Mouse (Mus musculus): ENCODE results near the gene Clasp1. TPM values are rescaled to one million over a fixed set of nuclear protein-coding genes. Genes with fewer than 3 reads are reported as not detected.

Gene Clasp1
- total RNA-seq, 2 experiments from 2014 or later: 57.6 to 101 TPM

DNA sequence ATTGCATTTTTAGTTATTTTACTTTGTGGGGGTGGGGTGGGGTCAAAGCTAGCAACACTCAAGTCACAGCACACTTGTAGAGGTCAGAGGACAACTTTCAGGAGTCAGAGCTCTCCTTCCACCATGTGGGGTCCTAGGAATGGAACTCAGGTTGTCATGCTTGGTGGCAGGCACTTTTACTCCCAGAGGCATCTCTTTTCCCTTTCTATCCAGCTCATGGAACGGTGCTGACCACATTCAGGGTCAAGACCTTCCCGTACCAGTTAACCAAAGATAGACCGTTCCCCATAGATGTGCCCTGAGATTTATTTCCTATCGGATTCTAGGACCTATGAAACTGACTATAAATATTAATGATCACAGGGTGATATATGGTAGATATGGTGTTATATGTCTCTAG lies 13.1 kb downstream of the Clasp1 start:
- ATAC-seq (replicated peaks; ENCODE audit: low FRiP score, low TSS enrichment, poor library complexity, severe bottlenecking): no peak

DNA sequence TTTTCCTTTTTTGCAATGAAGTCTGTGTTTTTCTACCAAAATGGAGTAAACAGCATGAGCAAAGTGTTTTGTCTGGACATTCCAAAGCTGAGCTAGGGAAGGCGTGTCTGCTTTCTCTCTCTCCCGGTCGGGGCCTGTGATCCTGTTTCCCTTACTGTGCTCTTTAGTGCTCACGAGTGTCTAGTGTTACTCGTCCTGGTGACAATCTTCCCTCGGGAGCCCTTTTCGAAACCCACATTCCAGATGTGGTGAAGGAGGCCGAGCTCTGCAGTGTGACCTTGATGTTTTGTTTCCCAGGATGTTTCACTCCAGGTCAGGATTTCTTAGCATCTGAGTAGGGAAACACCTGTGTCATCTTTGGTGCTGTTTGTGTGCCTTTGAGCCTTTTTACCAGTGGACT lies 13.7 kb downstream of the Clasp1 start:
- no peak for ATAC-seq (replicated peaks; ENCODE audit: low FRiP score, low TSS enrichment, poor library complexity, severe bottlenecking)

DNA sequence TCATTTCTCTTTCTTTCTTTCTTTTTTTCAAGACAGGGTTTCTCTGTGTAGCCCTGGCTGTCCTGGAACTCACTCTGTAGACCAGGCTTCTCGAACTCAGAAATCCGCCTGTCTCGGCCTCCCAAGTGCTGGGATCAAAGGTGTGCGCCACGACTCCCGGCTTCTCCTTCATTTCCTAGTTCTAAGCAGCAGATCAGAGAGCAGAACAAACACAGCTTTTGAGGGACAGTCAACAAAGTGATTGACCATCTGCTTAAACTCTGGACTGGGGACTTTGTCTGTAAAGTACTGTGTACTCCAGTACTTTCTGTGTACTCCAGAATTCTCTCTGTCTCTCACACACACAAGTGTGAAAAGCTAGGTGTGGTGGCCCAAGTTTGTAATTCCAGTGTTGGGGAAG lies 14.1 kb downstream of the Clasp1 start:
- no peak for ATAC-seq (replicated peaks; ENCODE audit: low FRiP score, low TSS enrichment, poor library complexity, severe bottlenecking)

DNA sequence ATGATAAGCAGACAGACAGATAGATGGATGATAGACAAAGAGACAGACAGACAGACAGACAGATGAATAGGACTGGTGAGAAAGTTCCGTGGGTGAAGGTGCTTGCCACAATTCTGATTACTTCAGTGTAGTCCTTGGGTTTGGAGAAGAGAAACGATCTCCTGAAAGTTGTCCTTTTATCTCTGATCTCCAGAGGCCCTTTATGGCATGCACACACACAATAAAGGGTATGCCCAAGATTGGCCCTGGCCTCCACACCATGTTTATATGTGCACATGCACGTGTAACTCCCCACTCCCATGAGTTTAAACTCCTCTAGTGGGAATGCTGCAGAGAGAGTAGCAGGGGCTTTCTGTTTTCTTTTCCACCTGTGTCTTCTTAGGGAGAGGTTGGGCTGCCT lies 14.6 kb downstream of the Clasp1 start:
- ATAC-seq (replicated peaks; ENCODE audit: low FRiP score, low TSS enrichment, poor library complexity, severe bottlenecking): peak; percentile 38; the same call in 1 of the 2 replicates

DNA sequence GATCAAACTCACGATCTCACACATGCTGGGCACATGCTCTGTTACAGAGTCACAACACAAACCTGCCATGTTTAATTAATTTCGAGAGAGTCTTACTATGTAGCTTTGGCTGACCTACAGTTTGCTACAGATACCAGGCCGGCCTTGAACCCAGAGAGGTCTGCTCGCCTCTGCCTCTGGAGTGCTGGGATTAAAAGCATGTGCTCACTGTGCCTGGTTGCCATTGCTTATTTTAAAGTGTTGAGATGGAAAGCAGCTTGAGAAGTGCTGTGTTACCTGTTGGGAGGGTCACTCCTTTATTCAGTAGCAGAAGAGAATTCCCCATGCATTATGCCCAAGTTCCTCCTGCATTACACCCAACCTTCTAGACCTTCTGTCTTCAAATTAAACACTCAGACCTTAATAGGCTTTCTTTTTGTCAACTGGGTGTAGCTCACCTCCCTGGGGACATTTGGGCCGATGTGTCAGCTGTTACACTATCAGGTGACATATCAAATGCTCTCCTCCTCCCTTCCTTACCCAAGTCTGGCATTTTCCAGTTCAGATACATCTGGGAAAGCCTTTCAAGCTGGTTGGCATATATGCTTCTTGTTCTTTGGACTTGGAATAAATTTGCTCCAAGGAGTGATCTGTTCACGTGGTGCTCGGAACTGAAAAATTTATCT lies 18.9 kb downstream of the Clasp1 start:
- ATAC-seq (replicated peaks; ENCODE audit: low FRiP score, low TSS enrichment, poor library complexity, severe bottlenecking): no peak

DNA sequence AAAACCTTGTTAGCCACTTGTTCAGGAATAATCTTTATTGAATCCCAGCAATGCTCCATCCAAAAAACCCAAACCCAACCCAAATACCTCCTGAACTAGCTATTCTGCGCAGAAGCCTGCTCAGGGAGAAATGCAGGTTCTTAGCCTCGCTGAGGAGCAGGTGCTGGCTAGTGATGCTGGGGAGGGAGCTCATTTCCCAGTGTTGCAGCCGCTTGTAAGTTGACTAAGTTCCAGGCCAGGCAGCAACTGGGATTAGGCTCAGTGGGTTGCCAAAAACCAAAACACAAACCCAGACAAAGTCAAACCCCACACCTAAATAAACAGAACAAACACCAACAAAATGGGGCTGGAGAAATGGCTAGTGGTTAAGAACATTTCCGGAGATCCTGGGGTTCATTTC lies 20.4 kb downstream of the Clasp1 start:
- ATAC-seq (replicated peaks; ENCODE audit: low FRiP score, low TSS enrichment, poor library complexity, severe bottlenecking): no peak

DNA sequence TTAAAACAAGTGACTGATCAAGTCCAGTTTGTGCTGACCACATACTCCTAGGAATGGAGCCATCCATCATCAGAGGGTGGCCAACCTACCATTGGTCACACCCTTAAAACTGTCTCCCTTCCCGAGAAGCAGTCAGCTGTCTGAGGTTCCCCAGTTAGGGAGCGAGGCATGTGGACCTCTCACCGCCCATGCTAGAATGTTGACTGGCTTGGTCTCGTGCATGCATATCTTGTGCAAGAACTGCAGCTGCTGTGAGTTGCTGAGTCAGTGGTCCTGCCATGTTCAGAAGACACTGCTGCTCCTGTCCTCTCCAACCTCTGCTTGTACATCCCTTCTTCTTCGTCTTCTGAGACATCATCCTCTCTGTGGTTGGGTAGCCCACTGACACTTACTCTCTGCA lies 22.0 kb downstream of the Clasp1 start:
- no peak for ATAC-seq (replicated peaks; ENCODE audit: low FRiP score, low TSS enrichment, poor library complexity, severe bottlenecking)

DNA sequence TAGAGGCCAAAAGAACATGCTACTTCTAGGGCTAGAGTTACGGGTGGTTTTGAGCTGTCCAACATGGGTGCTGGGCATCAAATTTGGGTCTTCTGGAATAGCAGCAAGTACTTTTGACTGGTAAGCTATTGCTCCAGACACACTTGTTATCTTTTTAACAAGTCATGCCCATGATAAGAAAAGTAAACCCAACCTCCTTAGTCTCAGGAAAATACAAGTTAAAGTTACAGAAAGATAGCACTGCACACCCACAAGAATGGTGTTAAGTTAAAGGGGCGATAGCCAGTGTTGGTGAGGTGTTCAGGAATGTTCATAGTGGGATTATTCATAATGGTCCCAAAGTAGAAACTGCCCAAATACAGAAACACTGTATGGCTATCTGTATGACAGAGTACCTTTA lies 24.3 kb downstream of the Clasp1 start:
- peak; percentile 55 for ATAC-seq (replicated peaks; ENCODE audit: low FRiP score, low TSS enrichment, poor library complexity, severe bottlenecking)

DNA sequence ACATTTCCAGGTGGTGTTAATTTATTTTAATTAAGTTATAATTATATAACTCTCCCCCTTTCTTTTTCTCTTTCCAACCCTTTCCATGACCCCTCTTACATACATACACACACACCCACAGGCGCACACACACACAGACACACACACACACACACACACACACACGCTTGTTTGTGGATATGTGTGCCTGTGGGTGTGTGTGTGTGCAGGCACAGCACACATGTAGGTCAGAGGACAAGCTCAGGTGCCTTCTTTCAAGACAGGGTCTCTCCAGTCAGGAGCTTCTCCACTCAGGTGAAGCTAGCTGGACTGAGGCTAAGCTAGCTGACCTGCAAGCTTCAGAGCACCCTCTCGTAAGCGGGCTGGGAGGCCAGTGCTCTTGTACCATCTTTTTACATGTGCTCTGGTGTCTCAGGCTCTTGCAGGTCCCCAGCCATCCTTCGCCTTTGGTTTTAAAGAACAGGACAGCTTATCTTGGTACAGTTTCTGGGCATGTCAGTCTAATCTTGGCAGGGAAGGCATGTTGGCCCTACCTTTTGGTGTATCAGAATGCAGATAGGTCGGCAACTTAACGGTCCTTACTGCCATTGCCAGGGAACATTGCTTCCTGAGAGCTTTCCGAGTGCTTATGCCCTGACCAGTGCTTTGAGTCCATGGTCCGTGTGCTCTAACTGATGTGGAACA lies 28.3 kb downstream of the Clasp1 start:
- peak; percentile 83 for ATAC-seq (replicated peaks; ENCODE audit: low FRiP score, low TSS enrichment, poor library complexity, severe bottlenecking)

DNA sequence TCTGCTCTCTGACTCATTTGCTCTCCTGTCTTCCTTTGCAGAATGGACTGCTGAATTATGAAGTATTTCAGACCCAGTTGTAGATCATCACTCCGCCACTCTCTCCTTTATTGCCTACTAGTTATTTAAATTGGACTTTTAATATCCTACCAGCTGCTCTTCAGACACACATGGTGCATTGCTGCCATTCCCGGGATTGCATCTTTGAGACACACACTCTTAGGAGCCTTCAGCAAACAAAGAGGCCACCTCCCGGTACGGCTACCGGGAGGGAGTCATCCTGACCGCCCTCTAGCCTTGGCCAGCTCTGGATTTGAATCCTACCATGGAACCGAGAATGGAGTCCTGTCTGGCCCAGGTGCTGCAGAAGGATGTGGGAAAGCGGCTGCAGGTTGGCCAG lies 30.5 kb downstream of the Clasp1 start:
- ATAC-seq (replicated peaks; ENCODE audit: low FRiP score, low TSS enrichment, poor library complexity, severe bottlenecking): no peak

DNA sequence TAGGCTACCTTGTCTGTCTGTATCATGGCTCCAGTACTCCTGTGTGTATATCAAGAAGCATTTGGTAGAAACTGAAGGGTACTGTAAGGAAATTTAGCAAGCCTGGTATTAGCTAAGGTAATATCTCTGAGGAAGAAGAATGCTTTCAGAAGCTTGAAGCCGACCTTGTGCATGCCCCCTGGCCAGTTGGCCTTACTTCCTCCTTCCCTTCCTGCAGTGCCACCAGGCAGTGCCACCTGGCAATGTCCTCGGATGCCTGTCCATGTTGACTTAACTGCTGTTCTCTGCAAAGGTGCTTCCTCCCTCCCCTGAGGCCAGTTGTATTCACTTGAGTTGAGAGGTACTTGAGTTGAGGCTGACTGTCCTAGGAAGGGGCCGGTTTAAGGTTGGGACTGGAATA lies 32.3 kb downstream of the Clasp1 start:
- ATAC-seq (replicated peaks; ENCODE audit: low FRiP score, low TSS enrichment, poor library complexity, severe bottlenecking): no peak

DNA sequence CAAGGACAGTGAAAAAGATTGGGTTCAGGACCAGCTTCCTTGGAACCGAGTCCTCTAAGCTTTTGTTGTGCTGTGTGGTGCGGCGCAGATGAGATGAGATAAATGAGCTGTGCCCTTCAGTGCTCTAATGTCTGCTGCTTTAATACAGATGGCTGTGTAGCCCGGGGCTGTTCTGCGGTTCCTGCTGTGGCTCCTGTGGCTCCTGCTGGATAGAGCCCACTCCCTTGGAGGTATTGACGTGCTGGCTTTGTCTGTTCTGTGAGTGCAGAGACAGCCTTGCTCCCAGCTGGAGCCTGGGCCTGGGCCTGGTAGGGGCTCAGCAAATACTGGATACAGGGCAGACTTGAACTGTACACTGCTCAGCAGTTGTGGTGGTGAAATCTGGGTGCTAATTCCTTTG lies 34.0 kb downstream of the Clasp1 start:
- ATAC-seq (replicated peaks; ENCODE audit: low FRiP score, low TSS enrichment, poor library complexity, severe bottlenecking): peak; percentile 36

DNA sequence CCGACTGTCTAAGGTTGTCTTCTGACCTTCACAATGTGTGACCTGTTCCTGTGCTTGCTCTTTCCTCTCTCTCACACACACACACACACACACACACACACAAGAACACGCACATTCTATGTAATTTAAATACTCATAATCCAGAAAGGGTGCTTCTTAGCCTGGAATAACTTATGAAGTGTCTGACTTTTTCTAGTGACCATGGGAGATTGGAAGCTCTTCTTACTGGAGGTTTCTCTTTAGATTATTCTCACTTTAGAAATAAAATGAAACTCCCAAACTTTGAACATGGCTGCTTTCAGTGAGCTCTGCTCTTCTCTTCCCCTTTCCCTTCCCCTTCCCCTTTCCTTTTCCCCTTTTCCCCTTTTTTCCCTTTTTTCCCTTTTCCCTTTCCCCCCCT lies 37.1 kb downstream of the Clasp1 start:
- no peak for ATAC-seq (replicated peaks; ENCODE audit: low FRiP score, low TSS enrichment, poor library complexity, severe bottlenecking)

DNA sequence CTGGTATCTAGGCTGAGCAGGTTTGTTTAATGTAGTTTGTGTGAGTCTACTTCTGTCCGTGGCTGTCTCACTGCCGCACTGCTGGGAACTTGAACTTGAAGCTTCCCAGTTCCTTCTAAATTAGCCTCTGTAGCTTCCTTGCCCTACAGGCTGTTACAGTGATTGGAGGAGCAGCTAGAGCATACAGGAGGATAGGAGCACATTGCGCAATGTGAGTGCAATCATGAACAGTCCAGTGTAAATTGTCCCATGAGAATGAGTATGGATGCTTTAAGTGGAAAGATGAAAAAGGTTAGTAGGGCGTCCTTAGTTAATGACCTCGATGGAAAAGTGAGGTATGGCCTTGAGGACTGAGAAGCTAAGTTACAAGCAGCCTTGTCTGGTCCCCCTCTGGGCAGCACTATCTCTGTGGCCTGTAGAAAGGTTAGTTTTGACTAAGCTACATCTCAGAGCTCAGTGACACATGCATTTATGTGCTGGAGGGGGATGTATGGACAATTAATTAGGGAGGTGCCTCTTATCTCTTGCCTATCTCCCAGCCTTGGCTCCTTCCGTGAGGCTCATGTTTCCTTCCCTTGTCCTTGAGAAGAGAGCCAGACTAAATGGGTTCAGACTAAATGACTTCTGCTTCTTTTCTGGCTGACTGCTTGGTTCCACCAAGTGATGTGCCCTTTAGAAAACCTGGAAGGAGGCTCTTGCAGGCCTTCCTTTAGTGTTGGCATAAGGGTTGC lies 39.7 kb downstream of the Clasp1 start:
- peak; percentile 22; the same call in 1 of the 2 replicates for ATAC-seq (replicated peaks; ENCODE audit: low FRiP score, low TSS enrichment, poor library complexity, severe bottlenecking)

DNA sequence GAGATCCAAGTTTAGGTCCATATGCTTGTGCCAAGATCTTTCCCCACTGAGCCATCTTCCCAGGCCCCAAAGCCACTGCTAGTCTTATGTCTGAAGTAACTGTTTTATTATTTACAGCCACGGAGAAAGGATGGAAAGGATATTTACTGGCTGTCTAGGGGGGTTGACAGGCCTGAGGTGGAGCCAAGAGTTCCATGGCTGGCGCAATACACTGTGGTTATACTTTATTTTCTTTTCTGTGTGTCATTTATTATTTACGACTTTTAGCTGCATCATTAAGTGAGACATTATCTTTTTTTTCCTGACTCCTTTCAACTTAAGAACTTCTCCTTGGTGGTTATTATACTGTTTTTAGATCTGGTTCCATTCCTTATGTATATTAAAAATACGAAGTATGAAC lies 42.7 kb downstream of the Clasp1 start:
- ATAC-seq (replicated peaks; ENCODE audit: low FRiP score, low TSS enrichment, poor library complexity, severe bottlenecking): no peak

DNA sequence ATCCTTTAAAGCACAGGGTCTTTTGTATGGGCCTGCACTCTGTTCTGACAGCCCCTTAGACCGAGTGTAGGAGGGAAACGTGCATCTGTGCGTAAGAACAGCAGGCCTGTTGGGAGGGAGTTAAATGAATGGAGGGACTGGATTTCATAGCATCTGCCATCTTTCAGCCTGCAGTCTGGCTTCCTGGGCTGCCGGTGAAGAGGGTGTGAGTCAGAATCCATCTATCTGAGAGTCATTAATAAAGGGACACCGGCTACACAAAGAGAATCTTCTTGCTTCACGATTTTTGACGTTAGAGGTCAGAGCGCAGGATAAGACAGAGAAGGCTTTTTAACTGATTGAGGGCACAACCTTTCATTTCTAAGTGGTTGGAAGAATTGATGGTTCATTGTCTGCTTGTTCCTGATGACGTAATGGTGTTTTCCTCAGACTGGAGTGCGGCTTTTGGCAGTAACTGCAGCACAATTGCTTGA lies 46.2 kb downstream of the Clasp1 start:
- ATAC-seq (replicated peaks; ENCODE audit: low FRiP score, low TSS enrichment, poor library complexity, severe bottlenecking): no peak

DNA sequence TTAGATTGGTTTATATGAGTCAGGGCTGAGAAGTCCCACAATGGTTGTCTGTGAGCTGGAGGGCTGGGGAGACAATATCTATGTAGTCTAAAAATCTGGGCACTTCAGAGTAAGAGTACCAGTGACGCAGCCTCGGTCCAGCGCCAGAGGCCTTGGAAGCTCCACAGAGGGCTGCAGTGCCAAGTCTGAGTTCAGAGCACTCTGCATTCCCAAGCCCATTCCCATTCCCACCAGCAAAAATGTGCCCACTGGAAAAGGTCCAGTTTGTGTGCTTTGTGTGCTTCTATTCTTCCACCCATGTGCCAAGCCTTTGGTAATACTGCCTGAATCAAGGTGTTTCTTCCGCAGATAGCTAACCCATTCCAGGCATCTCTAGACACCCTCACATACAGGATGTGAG lies 49.0 kb downstream of the Clasp1 start:
- ATAC-seq (replicated peaks; ENCODE audit: low FRiP score, low TSS enrichment, poor library complexity, severe bottlenecking): no peak

DNA sequence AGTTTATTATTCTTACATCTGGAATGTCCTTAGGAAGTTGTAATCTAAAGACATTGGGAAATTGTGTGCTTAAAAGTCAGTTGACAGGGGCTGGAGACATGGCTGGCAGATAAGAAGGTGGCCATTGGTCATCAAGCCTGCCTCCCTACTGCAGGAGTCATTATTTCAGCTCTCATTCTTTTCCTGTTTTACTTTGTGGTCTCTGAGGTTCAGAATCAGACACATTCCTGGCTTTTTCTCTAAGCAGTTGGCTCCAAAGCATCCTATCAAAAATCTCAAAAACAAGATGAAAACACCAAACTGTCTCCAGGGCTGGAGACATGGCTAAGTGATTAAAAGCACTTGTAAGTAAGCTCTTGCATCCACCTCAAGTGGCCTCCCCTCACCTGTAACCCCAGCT lies 49.5 kb downstream of the Clasp1 start:
- no peak for ATAC-seq (replicated peaks; ENCODE audit: low FRiP score, low TSS enrichment, poor library complexity, severe bottlenecking)

DNA sequence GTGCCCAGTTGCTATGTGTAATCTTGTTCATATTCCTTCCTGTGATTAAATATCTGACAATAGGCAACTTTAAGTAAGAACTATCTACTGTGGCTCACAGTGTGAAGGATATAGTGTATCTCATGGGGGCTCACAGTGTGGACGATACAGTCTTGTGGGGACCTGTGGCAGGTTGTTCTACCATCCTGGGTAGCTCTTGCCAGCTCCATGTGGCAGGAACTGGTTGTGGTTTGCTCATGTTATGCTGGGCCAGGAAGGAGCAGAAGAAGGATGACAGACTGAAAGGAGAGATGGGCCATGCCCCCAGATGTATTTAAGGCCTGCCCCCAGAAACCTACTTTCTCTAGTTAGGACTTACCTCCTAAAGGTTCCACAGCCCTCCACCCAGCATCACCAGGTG lies 51.7 kb downstream of the Clasp1 start:
- no peak for ATAC-seq (replicated peaks; ENCODE audit: low FRiP score, low TSS enrichment, poor library complexity, severe bottlenecking)

DNA sequence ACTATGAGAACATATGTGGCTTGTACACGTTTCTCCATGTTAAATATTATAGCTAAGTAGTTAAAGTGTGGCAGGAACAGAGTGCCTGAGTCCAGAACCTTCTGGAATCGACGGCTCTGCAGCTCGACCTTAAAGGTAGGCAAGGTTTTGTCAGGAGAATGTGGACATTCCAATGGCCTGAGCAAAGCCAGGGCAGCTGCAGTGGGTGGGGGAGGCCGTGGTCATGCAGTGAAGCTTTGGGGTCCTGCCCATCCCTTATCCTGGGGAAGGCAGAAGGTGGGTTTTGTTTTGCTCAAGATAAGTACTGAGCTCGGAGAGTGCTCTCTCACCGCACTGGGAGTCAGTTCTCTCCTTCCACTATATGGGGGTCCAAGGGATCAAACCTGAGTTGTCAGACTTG lies 55.6 kb downstream of the Clasp1 start:
- no peak for ATAC-seq (replicated peaks; ENCODE audit: low FRiP score, low TSS enrichment, poor library complexity, severe bottlenecking)

DNA sequence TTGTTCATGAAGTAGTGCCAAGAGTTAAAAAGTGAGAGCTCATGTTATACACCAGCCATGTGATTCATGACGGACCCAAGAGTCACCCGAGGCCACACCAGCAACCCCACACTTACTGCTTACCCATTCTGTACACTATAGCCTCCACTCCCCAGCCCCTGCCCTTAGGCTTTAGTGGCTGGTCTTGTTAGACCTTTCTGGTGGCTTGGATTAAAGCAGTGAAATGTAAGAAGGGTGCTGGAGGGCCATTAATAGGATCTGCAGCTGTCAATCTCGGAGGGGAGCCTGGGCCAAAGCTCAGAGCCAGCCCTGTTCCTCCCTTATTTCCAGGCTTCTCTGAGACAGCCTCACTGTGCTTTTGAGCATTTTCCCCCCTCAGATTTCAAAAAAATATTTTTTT lies 56.1 kb downstream of the Clasp1 start:
- no peak for ATAC-seq (replicated peaks; ENCODE audit: low FRiP score, low TSS enrichment, poor library complexity, severe bottlenecking)

Measured in megakaryocyte-erythroid progenitor cell, adult 5-6 weeks (primary cell).